Mouse (Mus musculus): ENCODE measurements around the gene Dhdh. TPM values are rescaled to one million over a fixed set of nuclear protein-coding genes. Genes with fewer than 3 reads are reported as not detected.
"Not testable (repeated sequence)": the region's sequence is repeated elsewhere in the genome, so short reads cannot be mapped to it uniquely, and the experiment has no call there.

The Dhdh gene
- polyA plus RNA-seq, 1 experiment from 2014 or later = 1.8 TPM

DNA sequence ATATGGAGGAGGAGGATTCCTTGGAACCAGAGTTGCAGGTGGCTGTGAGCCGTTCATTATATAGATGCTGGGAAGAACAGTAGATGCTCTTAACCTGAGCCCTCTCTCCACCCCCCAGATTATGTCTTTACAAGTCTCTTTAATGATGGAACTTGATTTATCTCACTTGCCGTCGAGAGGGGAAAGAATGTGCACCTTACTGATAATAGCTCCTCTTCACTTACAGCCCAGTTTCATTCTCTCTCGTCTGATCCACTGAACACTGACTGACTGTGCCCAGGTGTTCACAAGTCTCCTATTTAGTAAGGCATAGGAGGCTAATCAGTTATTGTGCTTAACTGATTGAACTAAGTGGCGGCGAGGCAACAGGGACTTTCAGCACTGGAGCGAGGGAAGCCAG, 973 bp upstream of the Dhdh start:
- WGBS = 51% methylated on average over 7 of the region's 7 CpGs
- H3K9me3 ChIP-seq (replicated peaks; ENCODE audit: low read length) = no peaks in the 10 kb centered on the region
- DNase-seq (ENCODE audit: low spot score) = no peak

GRCm38 (mm10) chr7:45487861-45488292, 728 bp downstream of the Dhdh start:
- Histone ChIP-seq H3K4me1 (replicated peaks; ENCODE audit: insufficient read depth, low read length) (no peaks in the 10 kb centered on the region; the same call in 1 of the 2 replicates), H3K4me2 (ENCODE audit: low read length) (peak overlapping the region; percentile 73), H3K27me3 (ENCODE audit: insufficient read depth, low read length) (no peaks in the 10 kb centered on the region), H3K27ac (peak overlapping the region; percentile 71), H3K36me3 (ENCODE audit: insufficient read depth, low read length) (peaks cover 3% of the 10 kb centered on the region), H3K9ac (ENCODE audit: low read depth, low read length) (peak overlapping the region; percentile 58; the same call in 1 of the 2 replicates), H3K9me3 (replicated peaks; ENCODE audit: low read length) (no peaks in the 10 kb centered on the region), H3K4me3 (replicated peaks; ENCODE audit: low read depth, low read length) (peak overlapping the region; percentile 39; the same call in 1 of the 2 replicates)
- DNase-seq (ENCODE audit: low spot score) (no peak), ATAC-seq (replicated peaks; ENCODE audit: low FRiP score, low read depth) (no peak; the same call in 1 of the 2 replicates)
- no peak for TF ChIP-seq CTCF (IDR thresholded peaks at IDR 0.05; ENCODE audit: low read depth)
- WGBS = 47% methylated on average over 11 of the region's 11 CpGs

More for the DNA sequence above, 973 bp upstream of the Dhdh start:
- Histone ChIP-seq H3K27me3 (ENCODE audit: insufficient read depth, low read length) (no peaks in the 10 kb centered on the region), H3K36me3 (ENCODE audit: insufficient read depth, low read length) (peaks cover 20% of the 10 kb centered on the region), H3K4me2 (ENCODE audit: low read length) (no peak overlapping the region), H3K4me1 (replicated peaks; ENCODE audit: insufficient read depth, low read length) (no peaks in the 10 kb centered on the region; the same call in 1 of the 2 replicates), H3K27ac (no peak overlapping the region), H3K9ac (ENCODE audit: low read depth, low read length) (no peak overlapping the region), H3K4me3 (replicated peaks; ENCODE audit: low read depth, low read length) (no peak overlapping the region)
- TF ChIP-seq CTCF (IDR thresholded peaks at IDR 0.05; ENCODE audit: low read depth) = no peak
- ATAC-seq (replicated peaks; ENCODE audit: low FRiP score, low read depth) = no peak

- TF ChIP-seq CTCF (IDR thresholded peaks at IDR 0.05; ENCODE audit: low read depth) = no peak
- 77% methylated on average over 12 of the region's 12 CpGs for WGBS
Observed at GRCm38 (mm10) chr7:45486761-45487415, 1.7 kb downstream of the Dhdh start, which contains the start of gene Gm45808. Gene Gm45808 (minus strand): TSS chr7:45486811.

DNA sequence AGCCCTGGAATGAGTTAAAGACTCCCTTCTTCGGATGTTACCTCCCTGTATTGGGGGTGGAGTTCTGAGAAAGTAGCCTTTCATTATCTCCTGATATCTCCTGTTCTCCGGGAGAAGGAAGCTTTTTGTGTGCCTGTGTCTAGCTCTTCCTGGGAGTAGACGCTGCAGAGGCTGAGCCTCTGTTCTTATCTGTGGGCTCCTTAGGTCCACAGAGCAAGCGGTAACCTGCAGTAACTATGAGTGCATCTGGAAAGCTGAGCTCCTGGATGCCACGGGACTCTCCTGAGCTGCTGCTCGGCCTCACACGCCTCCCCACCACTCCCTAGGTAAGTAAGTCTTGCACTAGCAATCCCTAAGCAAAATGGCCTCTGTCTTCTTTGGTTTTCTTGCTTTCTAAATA, 2.4 kb downstream of the Dhdh start:
- no peaks in the 10 kb centered on the region; the same call in 1 of the 2 replicates for H3K4me1 ChIP-seq (replicated peaks; ENCODE audit: insufficient read depth, low read length)
- DNase-seq (ENCODE audit: low spot score) = no peak
- ATAC-seq (replicated peaks; ENCODE audit: low FRiP score, low read depth) = no peak
- no peaks in the 10 kb centered on the region for H3K9me3 ChIP-seq (replicated peaks; ENCODE audit: low read length)
- no peak overlapping the region for H3K4me2 ChIP-seq (ENCODE audit: low read length)
- 71% methylated on average over 7 of the region's 7 CpGs for WGBS
- no peak overlapping the region for H3K27ac ChIP-seq
- no peak overlapping the region for H3K9ac ChIP-seq (ENCODE audit: low read depth, low read length)
- H3K4me3 ChIP-seq (replicated peaks; ENCODE audit: low read depth, low read length) = no peak overlapping the region
- no peaks in the 10 kb centered on the region for H3K27me3 ChIP-seq (ENCODE audit: insufficient read depth, low read length)
- no peak for TF ChIP-seq CTCF (IDR thresholded peaks at IDR 0.05; ENCODE audit: low read depth)
- no peaks in the 10 kb centered on the region for H3K36me3 ChIP-seq (ENCODE audit: insufficient read depth, low read length)

More at GRCm38 (mm10) chr7:45486761-45487415, 1.7 kb downstream of the Dhdh start, which contains the start of gene Gm45808:
- Histone ChIP-seq H3K4me3 (replicated peaks; ENCODE audit: low read depth, low read length) (no peak within 1 kb of the TSS), H3K9me3 (replicated peaks; ENCODE audit: low read length) (no peaks in the 10 kb centered on the region), H3K27me3 (ENCODE audit: insufficient read depth, low read length) (no peaks in the 10 kb centered on the region), H3K36me3 (ENCODE audit: insufficient read depth, low read length) (no peaks in the 10 kb centered on the region), H3K27ac (no peak within 1 kb of the TSS), H3K4me1 (replicated peaks; ENCODE audit: insufficient read depth, low read length) (no peaks in the 10 kb centered on the region; the same call in 1 of the 2 replicates), H3K4me2 (ENCODE audit: low read length) (no peak within 1 kb of the TSS), H3K9ac (ENCODE audit: low read depth, low read length) (no peak within 1 kb of the TSS)
- DNase-seq (ENCODE audit: low spot score) = no peak
- no peak for ATAC-seq (replicated peaks; ENCODE audit: low FRiP score, low read depth)

GRCm38 (mm10) chr7:45484985-45485384, 3.6 kb downstream of the Dhdh start:
- not testable (repeated sequence) for H3K4me2 ChIP-seq (ENCODE audit: low read length); H3K4me3 ChIP-seq (replicated peaks; ENCODE audit: low read depth, low read length); H3K36me3 ChIP-seq (ENCODE audit: insufficient read depth, low read length); H3K9me3 ChIP-seq (replicated peaks; ENCODE audit: low read length); H3K27me3 ChIP-seq (ENCODE audit: insufficient read depth, low read length); H3K4me1 ChIP-seq (replicated peaks; ENCODE audit: insufficient read depth, low read length); ATAC-seq (replicated peaks; ENCODE audit: low FRiP score, low read depth); DNase-seq (ENCODE audit: low spot score); H3K9ac ChIP-seq (ENCODE audit: low read depth, low read length); H3K27ac ChIP-seq
- 93% methylated on average over 5 of the region's 5 CpGs for WGBS

GRCm38 (mm10) chr7:45482166-45482565, 6.4 kb downstream of the Dhdh start:
- Histone ChIP-seq H3K27ac (no peak overlapping the region), H3K4me1 (replicated peaks; ENCODE audit: insufficient read depth, low read length) (no peaks in the 10 kb centered on the region), H3K27me3 (ENCODE audit: insufficient read depth, low read length) (no peaks in the 10 kb centered on the region), H3K4me3 (replicated peaks; ENCODE audit: low read depth, low read length) (no peak overlapping the region), H3K9ac (ENCODE audit: low read depth, low read length) (no peak overlapping the region), H3K4me2 (ENCODE audit: low read length) (no peak overlapping the region), H3K9me3 (replicated peaks; ENCODE audit: low read length) (no peaks in the 10 kb centered on the region), H3K36me3 (ENCODE audit: insufficient read depth, low read length) (no peaks in the 10 kb centered on the region)
- no peak for TF ChIP-seq CTCF (IDR thresholded peaks at IDR 0.05; ENCODE audit: low read depth)
- no peak for DNase-seq (ENCODE audit: low spot score)
- 87% methylated on average over 1 of the region's 1 CpGs for WGBS
- ATAC-seq (replicated peaks; ENCODE audit: low FRiP score, low read depth) = no peak

Measured in kidney, postnatal 0 days (tissue).